Mouse (Mus musculus) midbrain, embryonic 16.5 days (tissue): ENCODE measurements at regions not wholly inside any gene's neighbourhood (a gene's known extent, or its start where the extent isn't known, plus 50 kb on each side); places are given as distances from the start of the nearest gene placed in this dataset.
"Not testable (repeated sequence)": the region's sequence is repeated elsewhere in the genome, so short reads cannot be mapped to it uniquely, and the experiment has no call there.

Experiments used
- ATAC-seq: fragments of 200-750 bp; cut with Nextera tagmentation; 2 replicates; pipeline ENCODE4 v1.8.0; 2017; ENCODE audit warnings: moderate TSS enrichment
- H3K27ac ChIP-seq: fragments of 300-500 bp; sonication (generic); 2 replicates; pipeline ENCODE4 v1.5.1; 2014; ENCODE audit warnings: mild to moderate bottlenecking, low read length, mixed read lengths
- H3K27me3 ChIP-seq: fragments of 300-500 bp; sonication (generic); 2 replicates; pipeline ENCODE4 v1.6.1; 2014; ENCODE audit warnings: low read depth, low read length, mixed read lengths; ENCODE audit not compliant: control insufficient read depth, insufficient read depth
- H3K36me3 ChIP-seq: fragments of 300-500 bp; sonication (generic); 2 replicates; pipeline ENCODE4 v1.6.1; 2014; ENCODE audit warnings: mild to moderate bottlenecking, low read length, moderate library complexity, mixed read lengths; ENCODE audit not compliant: control insufficient read depth, insufficient read depth
- H3K4me1 ChIP-seq: fragments of 300-500 bp; sonication (generic); 2 replicates; pipeline ENCODE4 v1.6.1; 2014; ENCODE audit warnings: mild to moderate bottlenecking, low read length, mixed read lengths; ENCODE audit not compliant: control insufficient read depth, insufficient read depth
- H3K4me2 ChIP-seq: fragments of 300-500 bp; sonication (generic); 2 replicates; pipeline ENCODE4 v1.6.1; 2014; ENCODE audit warnings: mild to moderate bottlenecking, low read length, mixed read lengths
- H3K4me3 ChIP-seq: fragments of 300-500 bp; sonication (generic); 2 replicates; pipeline ENCODE4 v1.5.1; 2014; ENCODE audit warnings: low read depth, mild to moderate bottlenecking, low read length, moderate library complexity, mixed read lengths
- H3K9ac ChIP-seq: fragments of 300-500 bp; sonication (generic); 2 replicates; pipeline ENCODE4 v1.6.1; 2014; ENCODE audit warnings: low read depth, low read length, mixed read lengths
- H3K9me3 ChIP-seq: fragments of 300-500 bp; sonication (generic); replicated peaks from 2 replicates; pipeline ENCODE4 v1.6.1; 2014; ENCODE audit warnings: mild to moderate bottlenecking, low read length, mixed read lengths; ENCODE audit not compliant: control insufficient read depth, poor library complexity, severe bottlenecking
- WGBS: fragments of 180-500 bp; shearing (Covaris S2); extraction: QIAGEN DNeasy Blood & Tissue Kit; methylation state at CpG from one replicate; pipeline ENCODE4 v1.1.7; 2014; 5-methylcytosine and 5-hydroxymethylcytosine counted together

DNA sequence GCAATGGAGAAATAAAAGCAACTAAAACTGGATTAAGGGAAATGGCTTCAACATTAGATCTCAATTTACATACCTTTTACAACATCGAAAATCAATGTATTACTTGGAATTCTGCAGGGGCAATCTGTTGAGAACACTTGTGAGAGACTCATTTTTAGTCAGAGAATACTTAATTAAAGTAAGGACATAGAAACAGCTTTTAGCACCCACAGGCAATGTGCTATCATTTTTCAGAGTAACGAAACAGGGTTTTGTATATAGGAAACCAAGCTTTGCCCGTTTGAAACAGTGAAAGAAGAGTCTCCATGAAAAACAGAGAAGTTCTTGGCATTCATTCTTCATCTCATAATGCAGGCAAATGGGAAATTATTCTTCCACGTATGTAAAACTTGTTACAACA lies 196.4 kb downstream of the Tdrd3 start:
- WGBS: 81% methylated on average over 4 of the region's 4 CpGs
- Histone ChIP-seq H3K9ac (no peak overlapping the region), H3K9me3 (no peaks in the 10 kb centered on the region), H3K27me3 (no peaks in the 10 kb centered on the region), H3K4me1 (no peaks in the 10 kb centered on the region), H3K4me2 (no peak overlapping the region), H3K36me3 (no peaks in the 10 kb centered on the region), H3K4me3 (no peak overlapping the region), H3K27ac (no peak overlapping the region)
- no peak for ATAC-seq

- peak overlapping the region; percentile 17; the same call in 1 of the 2 replicates for H3K27ac ChIP-seq
- H3K9ac ChIP-seq: no peak overlapping the region
- ATAC-seq: no peak
- WGBS: 57% methylated on average over 5 of the region's 5 CpGs
- no peaks in the 10 kb centered on the region for H3K9me3 ChIP-seq
- H3K4me1 ChIP-seq: no peaks in the 10 kb centered on the region
- H3K4me3 ChIP-seq: no peak overlapping the region
- H3K27me3 ChIP-seq: no peaks in the 10 kb centered on the region
- no peak overlapping the region for H3K4me2 ChIP-seq
- H3K36me3 ChIP-seq: no peaks in the 10 kb centered on the region
Observed at GRCm38 (mm10) chr14:87619368-87620035, 203.1 kb downstream of the Tdrd3 start.

- Histone ChIP-seq H3K9ac (no peak overlapping the region), H3K27ac (no peak overlapping the region), H3K27me3 (no peaks in the 10 kb centered on the region), H3K4me1 (no peaks in the 10 kb centered on the region; the same call in 1 of the 2 replicates), H3K4me3 (no peak overlapping the region), H3K9me3 (no peaks in the 10 kb centered on the region), H3K36me3 (no peaks in the 10 kb centered on the region), H3K4me2 (no peak overlapping the region)
- peak; percentile 32; the same call in 1 of the 2 replicates for ATAC-seq
- WGBS: 60% methylated on average over 7 of the region's 7 CpGs
Observed at GRCm38 (mm10) chr14:87631078-87631813, 214.8 kb downstream of the Tdrd3 start.

GRCm38 (mm10) chr14:87634596-87634995 lies 218.2 kb downstream of the Tdrd3 start:
- H3K36me3 ChIP-seq: no peaks in the 10 kb centered on the region
- no peaks in the 10 kb centered on the region; the same call in 1 of the 2 replicates for H3K4me1 ChIP-seq
- no peaks in the 10 kb centered on the region for H3K9me3 ChIP-seq
- no peak overlapping the region for H3K9ac ChIP-seq
- H3K27me3 ChIP-seq: no peaks in the 10 kb centered on the region
- H3K27ac ChIP-seq: no peak overlapping the region
- no peak for ATAC-seq
- 30% methylated on average over 3 of the region's 3 CpGs for WGBS
- no peak overlapping the region for H3K4me3 ChIP-seq
- H3K4me2 ChIP-seq: no peak overlapping the region

DNA sequence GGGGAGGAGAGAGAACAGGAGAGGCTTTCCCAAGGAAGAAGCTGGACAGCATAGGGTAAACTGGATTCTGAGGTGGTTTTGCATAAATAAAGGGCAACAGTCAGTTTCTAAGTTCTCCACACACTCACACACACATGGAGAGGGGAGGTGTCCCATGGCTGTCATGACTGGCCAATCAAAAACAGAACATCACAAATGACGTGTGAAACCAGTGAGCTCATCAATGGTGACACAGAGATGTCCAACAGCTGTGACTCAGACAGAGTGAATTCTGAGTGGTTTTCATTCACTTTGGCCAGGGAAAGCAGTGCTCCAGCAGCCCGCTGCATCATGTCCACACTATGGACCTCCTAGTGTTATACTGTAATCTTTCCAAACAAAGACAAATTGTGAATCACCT lies 220.7 kb downstream of the Tdrd3 start:
- no peaks in the 10 kb centered on the region for H3K27me3 ChIP-seq
- H3K4me1 ChIP-seq: no peaks in the 10 kb centered on the region; the same call in 1 of the 2 replicates
- H3K4me2 ChIP-seq: no peak overlapping the region
- ATAC-seq: no peak
- no peak overlapping the region for H3K4me3 ChIP-seq
- WGBS: 95% methylated on average over 2 of the region's 2 CpGs
- H3K9ac ChIP-seq: no peak overlapping the region
- no peak overlapping the region for H3K27ac ChIP-seq
- no peaks in the 10 kb centered on the region for H3K9me3 ChIP-seq
- no peaks in the 10 kb centered on the region for H3K36me3 ChIP-seq

DNA sequence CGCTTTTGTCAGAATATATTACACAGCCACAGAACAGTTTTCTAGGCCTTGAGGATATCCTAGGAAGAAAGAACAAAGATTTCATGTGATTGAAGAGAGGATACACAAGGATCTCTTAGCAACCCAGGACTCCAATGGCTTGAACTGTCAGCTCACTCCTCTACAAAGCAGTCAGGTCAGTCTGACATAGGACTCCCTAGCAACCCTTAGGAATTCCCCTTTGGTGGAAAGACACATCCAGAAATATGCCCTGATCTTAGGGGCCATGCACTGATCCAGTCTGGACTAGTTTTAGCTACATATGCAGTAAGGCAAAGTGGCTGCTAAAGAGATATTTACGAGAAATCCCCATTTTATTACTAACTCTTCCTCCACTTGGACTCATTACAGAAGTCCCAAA lies 251.5 kb downstream of the Tdrd3 start:
- H3K27ac ChIP-seq: no peak overlapping the region
- no peak for ATAC-seq
- 76% methylated on average over 2 of the region's 2 CpGs for WGBS

DNA sequence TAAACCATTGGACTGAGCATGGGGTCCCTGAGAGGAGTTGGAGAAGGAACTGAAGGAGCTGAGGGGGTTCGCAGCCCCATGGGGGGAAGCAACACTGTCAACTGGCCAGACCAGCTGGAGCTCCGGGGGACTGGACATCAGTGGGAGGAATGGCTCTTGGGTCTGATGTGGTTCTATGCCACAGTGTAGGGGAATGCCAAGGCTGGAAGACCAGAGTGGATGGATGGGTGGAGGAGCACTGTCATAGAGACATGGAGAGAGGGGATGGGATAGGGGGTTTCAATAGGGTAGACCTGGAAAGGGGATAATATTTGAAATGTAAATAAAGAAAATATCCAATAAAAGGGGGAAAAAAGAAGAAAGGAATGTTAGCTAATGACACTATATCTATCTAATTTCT lies 253.1 kb downstream of the Tdrd3 start:
- no peaks in the 10 kb centered on the region for H3K4me1 ChIP-seq
- WGBS: 93% methylated on average over 2 of the region's 2 CpGs
- no peak overlapping the region for H3K27ac ChIP-seq
- H3K36me3 ChIP-seq: no peaks in the 10 kb centered on the region
- no peaks in the 10 kb centered on the region for H3K27me3 ChIP-seq
- H3K4me3 ChIP-seq: no peak overlapping the region
- no peaks in the 10 kb centered on the region for H3K9me3 ChIP-seq
- no peak overlapping the region for H3K4me2 ChIP-seq
- no peak overlapping the region for H3K9ac ChIP-seq
- no peak for ATAC-seq

More for the DNA sequence above, 251.5 kb downstream of the Tdrd3 start:
- H3K9ac ChIP-seq: no peak overlapping the region
- H3K36me3 ChIP-seq: no peaks in the 10 kb centered on the region
- H3K4me1 ChIP-seq: no peaks in the 10 kb centered on the region
- H3K9me3 ChIP-seq: no peaks in the 10 kb centered on the region
- no peaks in the 10 kb centered on the region for H3K27me3 ChIP-seq
- no peak overlapping the region for H3K4me3 ChIP-seq
- no peak overlapping the region for H3K4me2 ChIP-seq

- Histone ChIP-seq H3K4me1 (no peaks in the 10 kb centered on the region), H3K27ac (no peak overlapping the region), H3K4me3 (no peak overlapping the region), H3K27me3 (no peaks in the 10 kb centered on the region), H3K36me3 (no peaks in the 10 kb centered on the region), H3K9me3 (no peaks in the 10 kb centered on the region), H3K9ac (no peak overlapping the region), H3K4me2 (no peak overlapping the region)
- 83% methylated on average over 3 of the region's 3 CpGs for WGBS
- no peak for ATAC-seq
Observed at GRCm38 (mm10) chr14:87680788-87681187, 264.3 kb downstream of the Tdrd3 start.

- not testable (repeated sequence) for H3K36me3 ChIP-seq, H3K9me3 ChIP-seq, H3K4me2 ChIP-seq, H3K4me3 ChIP-seq, H3K27ac ChIP-seq, H3K9ac ChIP-seq, H3K4me1 ChIP-seq, H3K27me3 ChIP-seq, ATAC-seq
- WGBS: 92% methylated on average over 4 of the region's 4 CpGs
Observed at GRCm38 (mm10) chr14:87683091-87683806, 266.8 kb downstream of the Tdrd3 start.
